Mouse (Mus musculus) kidney, adult 9 months (tissue): Measurements from ENCODE around the gene Kcnk2.
A peak's percentile ranks its signal among the peaks of the same experiment; 100 is the strongest.
"Not testable (repeated sequence)": the region's sequence is repeated elsewhere in the genome, so short reads cannot be mapped to it uniquely, and the experiment has no call there.

Experiments
- DNase-seq: peaks from one replicate; pipeline ENCODE4 v3.0.0; 2022

Kcnk2 gene

GRCm38 (mm10) chr1:189342416-189343104 is 59.5 kb downstream of the Kcnk2 start:
- DNase-seq = no peak

- no peak for DNase-seq
Observed at GRCm38 (mm10) chr1:189341381-189341917, 60.6 kb downstream of the Kcnk2 start.

GRCm38 (mm10) chr1:189315896-189316295 is 86.2 kb downstream of the Kcnk2 start:
- peak; percentile 7 for DNase-seq

GRCm38 (mm10) chr1:189314495-189314894 is 87.6 kb downstream of the Kcnk2 start:
- no peak for DNase-seq

GRCm38 (mm10) chr1:189313750-189314149 is 88.3 kb downstream of the Kcnk2 start:
- no peak for DNase-seq

- peak; percentile 2 for DNase-seq
Observed at GRCm38 (mm10) chr1:189310145-189310544, 91.9 kb downstream of the Kcnk2 start.

GRCm38 (mm10) chr1:189304988-189305522 is 97.0 kb downstream of the Kcnk2 start:
- no peak for DNase-seq

- no peak for DNase-seq
Observed at GRCm38 (mm10) chr1:189303001-189303400, 99.1 kb downstream of the Kcnk2 start.

- no peak for DNase-seq
Observed at GRCm38 (mm10) chr1:189293679-189294406, 108.2 kb downstream of the Kcnk2 start.

- DNase-seq = no peak
Observed at GRCm38 (mm10) chr1:189290885-189291284, 111.2 kb downstream of the Kcnk2 start.

GRCm38 (mm10) chr1:189288948-189289347 is 113.1 kb downstream of the Kcnk2 start:
- no peak for DNase-seq

- DNase-seq = no peak
Observed at GRCm38 (mm10) chr1:189272281-189272680, 129.8 kb downstream of the Kcnk2 start.

- no peak for DNase-seq
Observed at GRCm38 (mm10) chr1:189253631-189254030, 148.4 kb downstream of the Kcnk2 start.

GRCm38 (mm10) chr1:189253207-189253606 is 148.9 kb downstream of the Kcnk2 start:
- DNase-seq = peak; percentile 7

- DNase-seq = not testable (repeated sequence)
Observed at GRCm38 (mm10) chr1:189243206-189243605, 158.9 kb downstream of the Kcnk2 start.

GRCm38 (mm10) chr1:189235261-189235660 is 166.8 kb downstream of the Kcnk2 start:
- DNase-seq = no peak

- DNase-seq = peak; percentile 5
Observed at GRCm38 (mm10) chr1:189232829-189233228, 169.2 kb downstream of the Kcnk2 start.

GRCm38 (mm10) chr1:189228222-189229084 is 173.6 kb downstream of the Kcnk2 start:
- no peak for DNase-seq

- DNase-seq = no peak
Observed at GRCm38 (mm10) chr1:189227479-189227878, 174.6 kb downstream of the Kcnk2 start.

- no peak for DNase-seq
Observed at GRCm38 (mm10) chr1:189219051-189219450, 183.0 kb downstream of the Kcnk2 start.

GRCm38 (mm10) chr1:189217751-189218564 is 184.1 kb downstream of the Kcnk2 start:
- no peak for DNase-seq

- DNase-seq = no peak
Observed at GRCm38 (mm10) chr1:189215131-189215530, 186.9 kb downstream of the Kcnk2 start.
